Mouse (Mus musculus) cerebellum, adult 2 months (tissue): ENCODE data around the gene Srpk2.

Source experiments
- CTCF ChIP-seq: fragments of 200-500 bp; IDR thresholded peaks from 2 replicates; pipeline ENCODE4 v1.5.1; 2011; ENCODE audit warnings: low read depth, mild to moderate bottlenecking, control low read depth, low read length, moderate library complexity, borderline replicate concordance; ENCODE audit not compliant: insufficient read depth
- POLR2A ChIP-seq: fragments of 200-500 bp; IDR thresholded peaks from 2 replicates; pipeline ENCODE4 v1.6.1; 2011; ENCODE audit warnings: low read length, control low read depth, borderline replicate concordance; ENCODE audit not compliant: insufficient read depth

GRCm38 (mm10) chr5:23505578-23505977 is 178.8 kb downstream of the Srpk2 start:
- TF ChIP-seq POLR2A (no peak), CTCF (no peak)
